Mouse (Mus musculus): ENCODE measurements around the gene Plac9b.
"Not testable (repeated sequence)": the region's sequence is repeated elsewhere in the genome, so short reads cannot be mapped to it uniquely, and the experiment has no call there.

Plac9b gene

DNA sequence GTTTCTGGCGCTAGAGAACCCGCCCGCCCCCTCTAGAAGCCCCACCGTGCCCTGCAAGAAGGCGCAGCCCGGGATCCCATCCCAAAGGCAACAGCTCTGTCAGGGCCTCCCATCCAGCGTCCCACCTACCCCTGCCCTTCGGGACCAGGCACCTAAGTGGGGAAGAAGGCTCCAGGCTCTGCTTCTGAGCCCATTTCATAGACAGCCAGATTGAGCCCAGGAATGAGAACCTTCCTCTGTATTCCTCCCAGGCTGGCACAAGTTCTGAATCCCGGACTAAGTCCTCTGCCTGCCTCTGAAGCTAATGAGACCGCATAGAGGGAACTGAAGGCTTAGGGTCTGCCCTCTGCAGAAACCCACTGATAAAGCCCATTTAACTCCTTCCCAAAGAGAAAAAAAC is at the start of gene Plac9b:
TSS of gene Plac9b (minus strand) at position 101 of the 400 bp plus-strand sequence.
- not testable (repeated sequence) for DNase-seq (ENCODE audit: low read depth, low spot score)

DNA sequence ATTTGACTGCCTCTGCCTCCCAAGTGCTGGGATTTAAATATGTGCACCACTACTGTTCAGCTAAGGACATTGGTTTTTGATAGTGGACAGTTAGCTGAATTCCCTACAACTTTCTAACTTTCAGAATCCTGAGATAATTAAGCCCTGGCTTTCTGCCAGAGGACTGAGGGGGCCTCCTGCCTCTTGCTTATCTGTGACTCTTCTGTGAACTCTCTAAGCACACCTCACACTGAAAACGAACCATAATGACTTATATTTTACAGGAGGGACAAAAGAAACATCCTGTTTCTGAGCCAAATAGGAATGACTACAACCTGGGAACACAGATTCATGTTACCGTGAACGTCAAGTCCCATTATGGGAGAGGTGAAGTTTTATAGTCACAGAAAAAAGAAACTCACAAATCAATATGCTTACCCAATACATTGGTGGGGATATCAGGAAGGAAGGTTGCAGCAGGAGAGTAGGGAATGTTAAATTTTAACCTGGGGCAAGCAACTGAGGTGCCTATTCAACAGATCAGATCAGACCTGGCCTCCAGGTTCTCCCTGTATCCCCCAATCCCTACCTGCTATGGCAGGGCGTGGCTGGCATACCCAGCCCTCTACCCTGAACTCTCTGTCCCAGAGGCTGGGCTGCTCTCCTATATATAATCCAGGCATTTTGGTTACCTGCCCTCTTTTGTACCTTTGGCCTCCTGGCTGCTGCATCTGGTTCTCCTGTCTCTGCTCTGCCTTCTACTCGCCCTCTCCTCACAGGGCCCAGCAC is 34.1 kb upstream of the Plac9b start:
- not testable (repeated sequence) for DNase-seq (ENCODE audit: low read depth, low spot score)

DNA sequence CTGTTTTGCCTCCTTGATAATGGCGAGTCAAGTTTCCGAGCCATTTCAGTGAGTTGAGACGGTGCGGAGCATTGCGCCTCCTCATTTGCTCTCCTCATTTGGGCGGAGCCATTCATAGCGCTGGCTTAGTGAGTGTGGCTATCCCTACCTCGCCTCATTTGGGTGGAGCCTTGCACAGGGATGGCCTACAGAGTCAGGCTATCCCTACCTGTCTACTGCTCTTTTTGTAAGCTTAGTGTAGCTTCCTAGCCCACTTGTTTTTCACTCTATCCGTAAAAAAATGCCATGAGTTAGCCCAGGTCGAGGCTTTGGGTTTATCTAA is 24.6 kb upstream of the Plac9b start, which contains the start of gene Tmem254b:
TSS of gene Tmem254b (minus strand) at position 116 of the 322 bp plus-strand sequence.
- DNase-seq (ENCODE audit: low read depth, low spot score): not testable (repeated sequence)

DNA sequence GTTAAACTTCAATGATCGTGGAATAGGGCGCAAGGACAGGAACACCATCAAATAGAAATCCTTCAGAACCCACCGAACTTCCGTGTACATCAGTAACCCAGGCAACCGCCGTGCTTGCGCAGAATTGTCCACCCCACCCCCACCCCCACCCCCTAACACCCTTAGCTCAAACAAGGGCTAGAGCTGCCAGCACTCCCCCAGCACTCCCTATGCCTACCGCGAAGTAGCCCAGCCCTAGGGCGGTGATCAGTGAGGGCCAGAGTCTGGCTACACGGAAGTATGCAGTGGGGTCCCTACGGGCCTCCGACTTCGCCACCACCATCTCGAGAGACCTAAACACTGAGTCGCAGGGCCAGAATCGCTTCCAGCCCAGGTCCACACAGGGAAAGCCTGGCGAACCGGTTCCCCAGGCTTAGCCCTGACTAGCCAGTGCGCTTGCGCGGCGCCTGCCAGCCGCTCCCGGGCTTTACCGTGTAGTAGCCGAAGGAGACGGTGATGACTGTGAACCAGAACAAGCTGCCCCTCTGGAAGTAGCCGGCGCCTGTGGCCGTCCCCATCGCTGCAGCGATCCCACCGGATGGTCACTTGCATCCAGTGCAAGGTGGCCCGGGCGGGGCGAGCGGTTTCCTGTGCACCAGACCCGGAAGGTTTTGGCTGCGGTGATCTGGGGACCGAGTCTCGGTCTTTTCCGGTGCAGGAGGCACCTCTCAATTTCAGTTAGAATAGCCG is 24.1 kb upstream of the Plac9b start:
- DNase-seq (ENCODE audit: low read depth, low spot score): not testable (repeated sequence)

DNA sequence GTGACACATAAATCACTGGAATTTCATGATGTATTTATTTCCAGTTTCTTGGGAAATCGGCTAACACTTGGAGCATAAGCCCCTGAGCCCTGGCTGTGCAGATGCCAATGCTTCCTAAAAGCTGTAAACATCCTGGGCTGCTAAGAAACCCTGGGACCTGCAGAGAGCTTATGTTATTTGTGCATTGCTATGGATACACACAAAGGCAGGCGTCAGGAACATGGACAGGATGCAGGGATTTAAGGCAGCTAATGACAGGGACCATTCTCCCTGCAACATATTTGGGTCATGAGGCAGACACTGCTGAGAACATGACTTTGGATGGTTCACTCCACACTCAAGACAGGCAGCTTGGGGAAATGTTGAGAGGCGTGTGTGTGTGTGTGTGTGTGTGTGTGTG is 15.6 kb upstream of the Plac9b start:
- DNase-seq (ENCODE audit: low read depth, low spot score): not testable (repeated sequence)

DNA sequence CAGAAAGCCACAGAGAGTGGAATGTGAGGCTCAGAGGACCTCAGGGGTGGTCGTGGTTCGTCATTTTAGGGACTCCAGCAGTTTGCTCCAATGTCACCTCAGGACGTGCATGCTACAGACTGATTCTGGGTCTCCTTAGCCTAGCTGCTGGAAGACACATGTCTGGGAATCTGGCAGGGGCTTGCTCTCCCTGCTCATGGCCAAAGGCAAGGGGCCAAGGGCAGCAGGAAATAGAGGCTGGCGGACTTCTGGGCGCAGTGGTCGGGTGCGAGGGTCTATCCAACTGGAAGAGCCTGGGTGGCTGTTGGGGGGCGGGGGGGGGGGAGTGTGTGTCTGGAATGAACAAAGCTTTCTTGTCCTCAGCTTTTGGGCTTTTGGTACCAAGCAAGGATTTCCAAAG is 6.1 kb upstream of the Plac9b start:
- DNase-seq (ENCODE audit: low read depth, low spot score): not testable (repeated sequence)

DNA sequence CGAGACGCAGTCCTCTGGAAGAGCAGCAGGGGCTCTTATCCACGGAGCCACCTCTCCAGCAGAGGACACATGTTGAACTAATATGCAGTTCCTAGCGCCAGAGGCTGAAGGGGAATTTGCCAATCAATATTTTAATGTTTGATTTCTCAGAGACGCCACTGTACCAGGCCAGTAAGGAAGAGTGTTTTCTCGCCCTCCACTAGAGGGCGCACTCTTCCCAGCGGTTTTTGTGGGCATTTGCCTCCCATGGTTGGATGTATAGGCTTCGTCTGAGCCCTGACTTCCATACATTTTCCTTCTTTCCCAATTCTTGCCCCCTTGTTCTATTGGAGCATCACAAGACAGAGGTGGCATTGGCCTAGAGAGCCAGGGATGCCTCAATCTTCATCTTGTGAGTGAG is 4.4 kb upstream of the Plac9b start:
- not testable (repeated sequence) for DNase-seq (ENCODE audit: low read depth, low spot score)

DNA sequence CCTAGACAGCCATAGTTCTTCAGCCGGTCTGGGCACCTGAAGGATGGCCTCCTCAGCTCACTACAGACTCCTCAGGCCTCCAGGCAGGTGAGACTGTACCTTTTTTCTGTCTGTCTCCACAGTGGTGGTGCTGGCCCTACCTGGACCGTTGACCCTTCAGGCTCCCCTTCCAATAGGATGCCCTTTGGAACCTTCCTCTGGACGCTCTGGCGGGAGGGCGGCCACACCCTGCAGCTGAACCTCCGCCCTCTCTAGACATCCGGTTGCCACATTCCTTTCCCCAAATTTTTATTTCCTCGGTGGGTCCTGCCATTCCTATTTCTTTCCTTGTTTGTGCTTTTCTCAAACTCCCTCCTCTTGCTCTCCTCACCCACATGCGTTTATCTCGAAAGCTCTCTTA is 620 bp downstream of the Plac9b start:
- not testable (repeated sequence) for DNase-seq (ENCODE audit: low read depth, low spot score)

DNA sequence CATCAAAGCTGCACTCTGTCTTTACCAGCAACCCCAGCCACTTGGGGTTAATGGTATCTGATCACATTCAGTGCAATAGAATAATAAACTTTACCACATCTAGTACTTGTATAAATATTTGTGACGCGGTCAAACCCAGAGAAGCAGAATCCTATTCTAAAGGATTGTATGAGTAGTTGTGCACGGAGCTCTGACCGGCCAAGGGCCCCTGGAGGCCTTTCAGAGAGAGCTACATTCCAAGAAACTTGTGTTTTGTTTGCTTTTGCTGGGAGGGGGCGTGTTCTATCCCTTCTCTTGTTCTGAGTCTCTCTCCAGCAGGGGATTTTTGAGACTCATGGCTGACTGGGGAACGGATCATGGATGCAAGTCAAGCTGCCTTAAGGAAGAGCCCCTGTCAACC is 7.3 kb downstream of the Plac9b start:
- not testable (repeated sequence) for DNase-seq (ENCODE audit: low read depth, low spot score)

DNA sequence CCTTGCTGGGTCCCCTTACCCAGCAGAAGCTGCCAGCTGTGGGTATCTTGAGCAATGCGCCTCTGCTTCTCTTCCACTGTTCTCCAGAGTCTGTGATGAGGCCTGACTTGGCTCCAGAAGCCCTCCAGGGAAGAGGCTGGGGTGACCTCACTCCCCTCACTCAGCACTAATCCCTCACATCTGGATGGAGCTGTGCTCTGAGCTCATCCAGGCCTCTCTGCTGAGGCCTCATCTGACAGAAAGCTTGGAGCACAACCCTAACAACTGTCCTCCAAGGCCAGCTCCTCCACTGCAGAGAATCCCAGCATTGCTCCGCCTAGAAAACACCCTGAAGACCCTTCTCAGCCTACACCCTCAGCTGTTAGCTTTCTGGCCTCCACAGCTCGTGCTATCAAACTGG is 8.3 kb downstream of the Plac9b start:
- not testable (repeated sequence) for DNase-seq (ENCODE audit: low read depth, low spot score)

DNA sequence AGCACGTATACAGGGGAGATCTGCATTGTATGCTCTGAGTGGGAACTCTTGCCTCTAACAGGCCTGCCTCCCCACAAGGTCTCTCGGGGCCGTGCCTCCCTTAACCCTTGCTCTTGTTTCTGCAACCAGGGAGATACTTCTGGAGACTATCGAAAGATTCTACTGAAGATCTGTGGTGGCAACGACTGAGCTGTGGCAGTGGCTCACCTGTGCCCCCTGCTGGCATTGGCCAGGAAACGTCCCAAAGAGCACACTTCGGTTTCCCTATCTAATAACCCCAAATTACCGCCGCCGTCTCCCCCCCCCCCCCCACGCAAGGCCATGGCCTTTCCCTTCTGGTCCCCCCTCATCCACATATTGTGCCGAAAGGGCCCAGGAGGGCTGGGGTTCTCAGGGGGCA is 17.0 kb downstream of the Plac9b start:
- DNase-seq (ENCODE audit: low read depth, low spot score): not testable (repeated sequence)

DNA sequence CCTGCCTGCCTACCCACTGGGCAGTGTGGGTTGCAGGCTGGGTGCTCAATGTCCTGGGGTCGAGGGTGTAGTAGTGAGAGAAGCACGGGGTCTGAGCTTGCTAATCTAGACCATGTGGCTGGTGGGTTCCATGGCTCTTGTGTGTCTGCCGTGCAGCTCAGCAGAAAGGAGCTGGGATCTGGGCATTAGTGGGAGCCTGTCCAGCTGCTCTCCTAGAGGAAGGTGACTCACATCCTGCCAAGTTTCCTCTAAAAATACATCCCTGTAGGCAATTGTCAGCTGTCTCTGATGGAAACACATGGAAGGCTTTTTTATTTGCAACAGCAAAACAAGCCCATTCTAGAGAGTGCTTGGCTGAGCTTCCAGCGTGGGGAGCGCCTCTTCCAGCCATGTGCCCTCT is 19.9 kb downstream of the Plac9b start:
- not testable (repeated sequence) for DNase-seq (ENCODE audit: low read depth, low spot score)

DNA sequence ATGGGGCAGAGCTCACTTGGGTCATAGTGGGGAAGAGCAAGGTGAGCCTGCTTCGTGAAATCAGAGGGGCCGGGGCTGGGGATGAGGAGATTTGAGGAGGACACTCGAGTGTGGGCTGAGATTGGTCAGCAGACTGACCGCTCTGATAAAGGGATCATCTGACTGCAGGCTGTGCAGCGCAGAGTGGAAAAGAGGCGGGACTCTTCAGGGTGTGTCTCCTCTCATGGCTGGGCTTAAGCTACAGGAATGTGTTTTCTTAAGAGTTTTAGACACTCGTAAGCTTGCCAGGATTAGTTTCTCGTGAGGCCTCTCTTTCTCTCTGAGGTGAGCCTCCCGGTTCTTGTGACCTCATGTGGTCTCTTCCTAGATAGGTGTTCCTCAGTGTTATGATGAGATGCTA is 21.1 kb downstream of the Plac9b start:
- DNase-seq (ENCODE audit: low read depth, low spot score): not testable (repeated sequence)

DNA sequence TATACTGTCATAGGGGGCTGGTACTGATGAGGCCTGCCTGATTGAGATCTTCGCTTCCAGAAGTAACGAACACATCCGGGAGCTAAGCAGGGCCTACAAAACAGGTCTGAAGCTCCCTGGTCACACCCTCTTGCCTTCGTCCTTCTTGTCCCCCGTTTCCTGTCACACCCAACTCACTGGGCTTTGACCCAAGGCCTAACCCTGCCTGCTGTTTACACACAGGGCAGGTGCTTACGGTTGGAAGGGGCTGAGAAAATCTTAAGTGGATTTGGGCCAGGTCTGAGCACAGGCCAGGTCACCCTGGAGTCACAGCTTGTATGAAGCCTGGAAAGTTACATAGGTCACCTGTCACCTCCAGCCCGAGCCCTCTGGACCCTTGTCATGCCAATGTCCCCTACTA is 26.2 kb downstream of the Plac9b start:
- not testable (repeated sequence) for DNase-seq (ENCODE audit: low read depth, low spot score)

DNA sequence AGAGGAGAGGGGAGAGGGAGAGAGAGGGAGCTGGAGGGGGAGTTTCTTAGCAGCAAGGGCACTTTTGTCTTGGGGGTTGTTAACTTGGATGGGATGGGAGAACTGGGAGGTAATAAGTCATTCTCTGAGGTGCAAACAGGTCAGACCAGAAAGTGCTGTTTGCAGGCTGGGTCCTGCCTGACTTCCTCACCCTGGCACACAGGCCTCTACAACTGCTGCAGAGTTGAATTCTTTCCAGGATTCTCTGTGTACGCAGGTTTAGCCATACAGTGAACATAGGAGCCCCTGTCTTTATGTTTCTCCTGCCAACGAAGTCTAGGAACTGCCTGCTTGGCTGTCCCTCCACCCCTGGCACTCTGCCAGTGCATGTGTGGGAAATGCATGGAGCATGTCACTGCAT is 35.2 kb downstream of the Plac9b start:
- not testable (repeated sequence) for DNase-seq (ENCODE audit: low read depth, low spot score)

DNA sequence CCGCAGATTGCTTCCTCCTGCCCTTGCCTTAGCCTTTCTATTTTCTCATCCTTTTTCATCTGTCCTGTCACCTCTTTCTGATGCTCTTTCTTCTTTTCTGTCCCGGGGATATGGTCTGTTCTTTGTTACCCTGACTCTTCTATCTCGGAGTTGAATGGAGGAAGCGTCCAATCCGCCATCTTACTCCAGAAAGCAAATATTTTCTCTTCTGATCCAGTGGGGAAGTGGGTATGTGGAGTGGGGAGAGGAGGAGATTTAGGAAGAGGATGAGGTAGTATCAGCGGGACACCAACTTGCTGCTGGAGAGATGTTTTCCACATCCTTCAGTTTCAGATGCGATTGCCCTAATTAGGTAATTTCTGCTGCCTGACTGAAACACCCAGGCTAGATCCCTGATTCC is 63.2 kb downstream of the Plac9b start:
- DNase-seq (ENCODE audit: low read depth, low spot score): not testable (repeated sequence)

DNA sequence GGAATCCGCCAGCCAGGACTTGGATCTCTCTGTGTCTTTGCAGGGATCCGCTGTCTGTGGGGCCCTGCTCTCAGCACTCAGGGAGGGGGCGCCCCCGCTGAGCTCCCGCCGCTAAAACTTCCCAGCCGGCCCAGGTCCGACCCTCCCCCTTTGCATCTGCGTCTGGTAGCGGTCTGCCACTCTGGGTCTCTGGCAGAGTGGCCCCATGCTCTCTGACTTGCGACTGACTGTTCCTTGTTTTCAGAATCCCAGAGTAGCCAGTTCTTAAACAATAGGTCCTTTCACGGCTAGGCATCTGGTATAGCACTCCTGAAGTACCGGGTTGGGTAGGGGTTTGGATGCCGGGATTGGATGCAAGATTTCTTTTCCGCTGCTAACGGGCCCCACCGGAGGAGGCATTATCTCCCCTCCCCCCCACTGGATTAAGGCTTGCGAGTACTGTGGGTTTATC is 63.7 kb downstream of the Plac9b start:
- DNase-seq (ENCODE audit: low read depth, low spot score): not testable (repeated sequence)

DNA sequence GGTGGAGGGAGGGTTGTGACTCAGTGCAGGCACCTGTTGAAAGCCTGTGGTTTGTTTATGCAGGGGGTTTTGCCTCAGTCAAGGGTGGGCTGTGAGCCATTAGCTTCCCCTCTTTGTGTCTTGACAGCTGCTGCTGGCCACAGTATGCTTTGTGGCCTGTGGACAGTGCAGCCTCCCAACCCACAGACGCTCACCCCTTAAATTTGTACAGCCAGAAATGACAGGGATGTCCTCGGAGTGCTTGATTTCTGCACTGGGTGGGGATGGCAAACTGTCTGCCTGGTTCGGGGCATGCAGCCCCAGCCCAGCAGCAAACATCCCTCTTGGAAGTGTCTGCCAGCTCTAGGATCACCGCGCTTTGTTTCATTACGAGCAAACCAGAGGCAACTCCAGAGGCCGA is 64.1 kb downstream of the Plac9b start, which contains the start of gene Duxbl2:
TSS of gene Duxbl2 (plus strand) at position 200 of the 400 bp plus-strand sequence.
- not testable (repeated sequence) for DNase-seq (ENCODE audit: low read depth, low spot score)
